Mouse (Mus musculus) monocyte, adult 2 months (primary cell): ENCODE results near the gene Rpf2.

Experiments used
- DNase-seq, 2 experiments: peaks; one replicate each; pipeline ENCODE4 v3.0.0; 2022; ENCODE audit warnings: low spot score in 2 of 2, low read depth in 1 of 2

Rpf2 gene

DNA sequence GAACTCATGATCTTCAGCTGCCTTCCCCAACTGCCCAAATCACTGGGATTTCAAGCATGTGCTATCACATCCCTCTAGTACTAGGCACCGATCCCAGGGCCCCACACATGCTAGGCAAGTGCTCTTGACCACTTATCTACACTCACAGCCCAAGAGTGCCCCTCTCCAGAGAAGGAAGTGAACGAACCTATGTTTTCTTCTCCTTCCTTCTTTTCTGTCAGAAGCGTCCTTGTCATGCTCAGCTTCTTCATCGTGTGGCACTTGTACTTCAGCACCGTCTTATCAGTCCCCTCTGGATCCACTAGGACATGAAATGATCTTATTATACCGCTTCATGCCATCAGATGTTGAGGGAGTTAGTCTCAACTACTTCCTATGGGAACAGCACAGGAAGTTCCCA lies 4.1 kb upstream of the Rpf2 start:
- no peak for DNase-seq

GRCm38 (mm10) chr10:40249625-40250024 lies 2.8 kb upstream of the Rpf2 start:
- DNase-seq = no peak

DNA sequence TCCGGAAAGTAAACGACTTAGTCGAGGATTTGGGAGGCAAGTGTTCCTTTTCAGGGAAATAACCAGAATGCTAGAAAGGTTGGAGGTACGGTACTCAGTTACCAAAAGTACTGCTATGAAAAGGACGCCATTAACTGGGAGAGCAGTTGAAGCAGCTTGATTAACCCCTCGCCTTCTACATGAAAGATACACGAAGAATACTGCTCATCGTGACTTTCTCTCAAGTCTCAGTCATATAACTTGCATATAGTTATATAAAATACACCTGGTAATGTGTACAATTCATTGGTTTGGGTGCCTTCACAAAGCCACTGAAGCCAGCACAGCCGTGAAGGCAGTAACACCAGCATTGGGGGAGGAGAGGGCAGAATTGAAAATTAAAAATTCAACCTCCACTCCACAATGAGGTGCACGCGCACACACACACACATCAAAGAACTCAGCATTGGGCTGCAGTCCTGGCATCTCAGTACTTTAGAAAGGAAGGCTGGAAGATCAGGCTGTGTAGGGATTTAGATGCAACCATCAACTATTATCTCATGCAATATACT lies 405 bp upstream of the Rpf2 start:
- DNase-seq = no peak

- DNase-seq = no peak
Observed at GRCm38 (mm10) chr10:40237826-40238225, 9.0 kb downstream of the Rpf2 start.

GRCm38 (mm10) chr10:40233241-40233640 lies 13.6 kb downstream of the Rpf2 start:
- DNase-seq = no peak

DNA sequence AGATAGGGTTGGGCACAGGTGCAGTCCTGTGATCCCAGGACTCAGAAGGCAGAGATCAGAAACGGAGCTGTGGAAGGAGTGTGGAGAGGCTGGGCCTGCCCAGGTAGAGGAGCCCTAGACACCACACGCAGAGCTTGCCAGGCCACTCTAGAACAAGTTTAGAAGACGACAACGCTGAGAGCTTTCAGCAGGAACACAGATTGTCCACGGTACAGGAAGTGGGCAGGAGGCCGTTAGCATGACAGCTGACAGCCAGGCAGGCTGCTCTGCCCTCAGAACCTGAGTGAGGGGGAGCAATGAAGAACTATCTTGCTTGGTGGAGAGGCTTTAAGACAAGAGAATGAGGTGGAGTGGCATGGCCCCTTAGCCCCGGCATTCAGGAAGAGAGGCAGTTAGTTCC lies 14.4 kb downstream of the Rpf2 start:
- no peak for DNase-seq

- no peak for DNase-seq
Observed at GRCm38 (mm10) chr10:40229725-40230124, 17.1 kb downstream of the Rpf2 start.

GRCm38 (mm10) chr10:40227660-40228303 lies 19.1 kb downstream of the Rpf2 start:
- DNase-seq = no peak

DNA sequence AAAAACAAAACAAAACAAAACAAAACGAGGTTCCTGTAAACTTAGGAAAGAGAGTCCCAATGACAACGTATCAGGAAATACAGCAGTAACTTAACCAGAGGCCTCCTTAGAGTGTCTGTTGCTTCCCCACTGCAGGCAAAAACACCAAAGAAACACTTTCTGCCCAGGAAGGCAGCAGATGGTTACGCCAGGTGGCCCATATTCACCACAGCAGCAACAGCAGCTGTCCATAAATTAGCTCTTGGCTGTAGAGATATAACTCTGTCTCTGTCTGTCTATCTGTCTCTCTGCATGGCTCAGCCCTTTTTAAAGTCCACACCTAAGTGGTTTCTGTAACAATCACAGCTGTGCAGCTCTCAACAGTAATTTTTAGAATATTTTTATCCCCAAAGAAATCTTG lies 28.0 kb downstream of the Rpf2 start:
- no peak for DNase-seq

GRCm38 (mm10) chr10:40212443-40213169 lies 34.2 kb downstream of the Rpf2 start:
- peak; percentile 82 to 88 for DNase-seq

DNA sequence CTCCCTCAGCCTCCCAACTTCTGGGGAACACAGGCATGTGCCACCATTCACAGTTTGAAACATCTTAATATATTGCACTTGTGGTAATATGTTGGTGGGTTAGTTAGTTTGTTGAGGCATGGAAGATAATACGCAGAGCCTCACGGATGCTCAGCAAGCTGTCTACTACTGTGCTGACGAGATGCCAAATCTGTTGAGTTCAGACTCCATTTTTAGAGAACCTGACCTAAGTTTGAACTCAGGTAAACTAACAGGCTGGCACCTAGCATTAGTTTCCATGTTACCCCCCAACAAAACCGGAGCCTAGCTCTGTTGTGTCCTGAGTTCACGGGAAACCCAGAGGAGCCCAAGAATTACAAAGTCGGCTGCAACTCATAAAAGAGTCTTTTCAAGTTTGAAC lies 51.8 kb downstream of the Rpf2 start:
- DNase-seq = no peak

DNA sequence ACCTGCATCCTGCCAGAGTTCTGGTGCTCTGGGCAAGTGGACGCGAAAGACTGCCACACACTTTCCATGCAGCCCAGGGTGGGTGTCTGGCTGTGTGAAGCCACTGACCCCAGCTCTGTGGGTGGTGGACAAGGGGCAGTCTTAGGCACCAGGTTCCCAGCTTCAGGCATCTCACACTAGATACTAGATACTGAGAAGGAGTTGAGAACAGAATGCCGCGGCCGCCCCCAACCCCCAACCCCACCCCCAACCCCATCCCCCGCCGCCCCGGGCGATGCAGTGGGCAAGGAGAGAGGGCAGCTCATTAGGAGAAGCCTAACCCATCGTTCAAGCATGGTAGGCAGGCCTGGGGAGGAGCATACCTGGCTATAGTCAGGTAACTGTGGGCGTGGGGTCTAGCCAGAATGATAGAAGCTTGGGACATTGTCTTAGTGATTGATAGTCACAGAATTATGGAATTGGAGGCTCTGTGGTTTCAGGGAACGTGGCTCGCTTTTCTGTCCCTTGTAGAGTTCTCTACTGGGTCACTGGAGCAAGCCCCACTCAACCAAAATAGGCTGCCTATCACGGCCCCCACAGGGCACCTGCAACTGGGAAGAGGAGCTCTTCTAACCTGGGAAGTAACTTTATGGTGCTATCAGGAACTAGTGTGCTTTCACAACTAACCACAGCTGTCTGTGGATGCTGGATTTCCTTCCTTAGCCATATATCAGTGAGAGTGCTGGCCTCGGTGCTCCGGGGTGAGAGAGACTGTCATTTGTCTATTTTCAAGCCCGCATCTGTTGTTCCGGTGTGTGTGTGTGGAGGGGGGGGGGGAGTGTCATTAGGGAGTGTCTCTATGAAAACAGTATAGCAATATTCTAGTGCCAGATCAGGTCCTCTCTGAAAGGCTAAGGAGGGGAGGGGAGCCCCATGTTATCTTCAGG lies 54.6 kb downstream of the Rpf2 start:
- no peak for DNase-seq

DNA sequence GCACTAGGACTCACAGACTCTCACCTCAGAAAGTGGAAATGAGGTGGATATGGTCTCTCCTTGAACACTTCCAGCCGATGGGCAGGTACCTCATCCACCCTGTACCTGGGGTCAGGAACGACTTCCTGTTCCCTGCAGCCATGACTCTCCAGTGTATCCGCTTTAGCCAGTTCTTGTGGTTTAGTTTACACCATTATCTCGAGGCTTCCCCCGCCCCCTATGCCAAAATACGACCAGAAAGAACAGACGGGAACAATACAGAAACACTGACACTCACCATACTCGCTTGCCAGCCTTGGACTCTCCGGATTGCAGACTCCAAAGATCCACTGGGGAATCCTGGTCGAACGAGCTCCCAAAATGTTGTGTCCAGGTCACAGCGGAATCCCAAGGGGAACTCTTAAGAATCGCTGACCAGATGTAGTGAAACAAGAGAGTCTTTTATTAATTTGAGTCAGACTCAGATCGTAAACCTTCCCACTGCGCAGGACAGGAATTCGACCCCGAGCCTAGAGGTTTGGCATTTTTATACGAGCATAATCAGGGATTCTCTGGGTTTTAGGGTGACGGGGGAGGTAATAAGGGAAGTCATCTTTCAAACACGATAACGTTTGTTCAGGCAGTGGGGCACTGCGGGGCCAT lies 55.4 kb downstream of the Rpf2 start:
- no peak for DNase-seq

GRCm38 (mm10) chr10:40190871-40191270 lies 56.0 kb downstream of the Rpf2 start:
- DNase-seq = no peak

DNA sequence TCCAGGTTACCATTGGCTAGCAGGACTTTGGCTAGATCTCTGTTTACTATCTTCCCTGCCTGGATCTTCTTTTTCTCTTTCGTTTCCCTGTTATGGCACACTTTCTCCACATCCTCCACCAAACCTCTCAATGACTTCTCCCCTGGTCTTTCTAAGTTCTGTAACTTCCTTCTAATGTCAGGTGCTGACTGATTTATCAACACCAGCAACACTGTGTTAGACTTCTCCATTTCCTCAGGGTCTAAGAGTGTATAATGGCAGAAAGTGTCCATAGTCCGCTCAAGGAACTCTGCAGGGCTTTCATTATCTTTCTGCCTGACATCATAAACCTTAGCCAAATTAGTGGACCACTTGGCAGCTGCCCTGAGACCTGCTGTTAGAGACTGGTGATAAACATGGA lies 57.1 kb downstream of the Rpf2 start:
- no peak for DNase-seq

- DNase-seq = no peak
Observed at GRCm38 (mm10) chr10:40188831-40189230, 58.0 kb downstream of the Rpf2 start.

- no peak for DNase-seq
Observed at GRCm38 (mm10) chr10:40185956-40186355, 60.9 kb downstream of the Rpf2 start.

GRCm38 (mm10) chr10:40180011-40180410 lies 66.8 kb downstream of the Rpf2 start:
- no peak for DNase-seq

DNA sequence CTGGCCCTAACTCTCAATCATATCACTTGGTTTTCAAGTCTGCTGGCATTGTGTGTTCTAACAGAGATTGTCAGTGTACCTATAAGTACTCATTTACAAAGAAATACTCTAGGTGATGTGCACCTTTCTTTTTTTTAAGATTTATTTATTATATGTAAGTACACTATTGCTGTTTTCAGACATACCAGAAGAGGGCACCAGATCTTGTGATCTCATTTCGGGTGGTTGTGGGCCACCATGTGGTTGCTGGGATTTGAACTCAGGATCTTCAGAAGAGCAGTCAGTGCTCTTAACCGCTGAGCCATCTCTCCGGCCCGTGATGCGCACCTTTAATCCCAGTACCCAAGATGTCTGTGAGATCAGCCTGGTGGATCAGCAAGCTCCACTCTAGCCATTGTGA lies 67.7 kb downstream of the Rpf2 start:
- no peak for DNase-seq

GRCm38 (mm10) chr10:40177323-40177962 lies 69.4 kb downstream of the Rpf2 start:
- DNase-seq = no peak
